Mouse (Mus musculus) adrenal gland, adult 2 months (tissue): ENCODE data around the gene Dock1. TPM values are rescaled to one million over a fixed set of nuclear protein-coding genes. Genes with fewer than 3 reads are reported as not detected.

Experiments used
- DNase-seq: peaks from one replicate; pipeline ENCODE4 v3.0.0; 2021
- polyA plus RNA-seq: library from polyadenylated mRNA; depleted of rRNA; stranded (reverse); fragments of >200 nt; gene quantifications from 2 replicates; pipeline ENCODE4 v1.2.3, GENCODE M21; 2012
- total RNA-seq, 2 experiments: library from RNA; stranded (reverse); gene quantifications; 2 replicates each; pipeline ENCODE4 v1.2.3; 2021

Dock1 gene
- total and polyA plus RNA-seq, 3 experiments = 25.8 to 174 (median 116) TPM

DNA sequence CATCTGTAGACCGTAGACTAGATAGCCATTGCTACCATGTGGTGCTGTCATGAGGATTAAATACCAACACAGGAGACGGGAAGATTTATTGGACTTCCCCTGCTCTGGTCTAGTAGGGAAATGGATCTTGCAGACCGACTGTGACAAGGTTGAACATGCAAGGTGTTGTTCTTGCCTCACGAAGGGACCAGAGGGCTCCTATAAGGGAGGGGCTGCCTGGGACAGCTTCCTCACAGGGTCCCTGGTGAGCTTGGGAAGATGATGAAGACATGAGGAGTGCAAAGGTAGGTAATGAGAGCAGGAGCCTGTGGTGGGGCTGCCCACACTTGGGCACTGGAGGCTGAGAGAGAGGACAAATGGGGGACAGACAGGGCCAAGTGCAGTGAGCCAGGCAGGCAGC is 25.0 kb downstream of the Dock1 start:
- no peak for DNase-seq

DNA sequence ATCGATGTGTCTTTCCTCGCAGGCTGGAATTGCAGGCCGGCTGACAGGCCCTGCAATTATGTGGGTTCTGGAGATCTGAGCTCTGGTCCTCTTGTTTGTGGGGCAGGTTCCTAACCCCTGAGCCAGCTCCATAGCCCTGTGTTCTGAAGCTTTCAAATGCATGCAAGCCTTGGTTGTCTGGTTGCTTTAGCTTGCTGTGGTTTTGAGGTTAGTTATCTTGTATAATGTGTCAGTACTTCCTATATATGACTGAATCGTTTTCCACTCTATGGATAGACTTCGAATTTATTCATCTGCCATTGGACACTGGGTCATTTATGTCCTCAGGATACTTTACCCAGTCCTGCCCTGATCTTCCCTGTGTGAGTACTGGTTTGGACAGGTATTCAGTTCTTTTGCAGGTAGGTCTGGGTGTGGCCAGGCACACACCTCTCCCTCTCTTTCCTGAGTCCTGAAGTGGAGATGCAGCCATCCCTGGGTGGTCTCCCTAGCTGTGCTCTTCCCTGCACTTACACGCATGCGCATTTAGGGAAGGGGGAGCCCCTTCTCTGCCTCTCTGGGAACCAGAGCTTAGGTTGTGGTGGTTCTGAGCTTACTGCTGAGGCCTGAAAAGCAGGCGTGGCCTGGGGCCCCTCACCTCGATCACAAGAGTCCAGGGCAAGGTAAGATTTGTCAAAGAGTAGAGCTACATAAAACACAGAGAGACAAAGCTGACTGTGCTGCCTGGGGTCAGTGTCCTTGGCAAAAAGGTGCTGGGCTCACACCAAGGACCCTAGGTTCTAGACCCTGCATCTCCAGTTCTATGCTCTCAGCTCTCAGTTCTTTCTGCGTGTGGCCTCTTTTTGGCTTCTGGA is 25.9 kb downstream of the Dock1 start:
- DNase-seq = no peak

DNA sequence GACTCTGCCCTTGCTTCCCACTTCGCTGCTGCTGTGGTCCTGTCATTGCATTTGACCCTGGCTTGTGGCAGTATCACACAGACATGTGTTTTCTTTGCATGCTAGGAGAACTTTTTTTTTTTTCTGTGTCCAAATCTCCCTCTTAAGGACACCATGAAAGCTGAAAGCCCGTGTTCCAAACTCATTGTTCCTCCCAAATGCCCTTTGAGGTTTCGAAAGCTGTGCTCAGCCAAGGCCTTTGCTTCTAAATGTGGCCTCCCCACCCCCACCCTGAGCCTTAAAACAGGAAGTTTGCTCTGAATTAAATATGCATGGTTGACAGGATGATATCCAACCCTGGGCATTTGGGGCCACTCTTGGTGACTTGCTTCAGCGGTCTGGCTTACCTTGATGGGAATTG is 27.0 kb downstream of the Dock1 start:
- peak; percentile 63 for DNase-seq

DNA sequence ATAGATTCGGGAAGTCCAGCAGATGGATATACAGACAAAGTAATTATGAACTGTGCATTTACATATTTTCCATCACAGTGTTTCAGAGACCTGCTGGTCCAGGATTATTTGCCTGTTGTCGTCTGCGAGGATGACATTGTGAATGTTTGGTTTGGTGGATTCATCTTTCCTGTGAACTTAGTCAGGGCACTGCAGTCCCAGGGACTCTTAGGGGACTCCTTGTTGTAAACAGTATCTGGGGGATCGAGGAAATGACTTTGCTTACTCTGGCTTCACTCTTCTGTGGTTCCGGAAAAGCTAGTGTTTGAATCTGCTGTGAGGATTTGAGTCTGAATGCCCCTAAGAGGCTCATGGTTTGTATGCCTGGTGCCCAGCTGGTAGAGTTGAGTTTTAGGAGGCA is 27.8 kb downstream of the Dock1 start:
- DNase-seq = no peak

DNA sequence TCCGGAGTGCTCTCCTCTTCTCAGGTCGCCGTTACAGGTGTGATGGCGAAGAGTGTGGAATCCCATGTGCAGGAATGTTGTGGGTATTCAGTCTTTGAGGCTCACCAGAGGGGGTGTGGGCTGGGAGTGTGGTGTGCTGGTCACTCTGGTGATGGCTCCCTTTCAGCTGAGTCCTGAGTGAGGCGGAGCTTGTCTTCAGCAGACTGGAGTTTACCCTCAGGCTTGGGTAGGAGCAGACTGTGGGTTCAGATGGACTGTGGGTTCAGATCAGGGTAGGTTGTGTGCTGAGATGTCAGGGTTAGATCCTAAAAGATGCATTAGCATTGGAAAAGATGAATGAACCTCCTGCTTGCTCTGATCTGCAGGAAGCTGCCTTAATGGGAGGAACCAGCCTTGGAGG is 29.5 kb downstream of the Dock1 start:
- no peak for DNase-seq

DNA sequence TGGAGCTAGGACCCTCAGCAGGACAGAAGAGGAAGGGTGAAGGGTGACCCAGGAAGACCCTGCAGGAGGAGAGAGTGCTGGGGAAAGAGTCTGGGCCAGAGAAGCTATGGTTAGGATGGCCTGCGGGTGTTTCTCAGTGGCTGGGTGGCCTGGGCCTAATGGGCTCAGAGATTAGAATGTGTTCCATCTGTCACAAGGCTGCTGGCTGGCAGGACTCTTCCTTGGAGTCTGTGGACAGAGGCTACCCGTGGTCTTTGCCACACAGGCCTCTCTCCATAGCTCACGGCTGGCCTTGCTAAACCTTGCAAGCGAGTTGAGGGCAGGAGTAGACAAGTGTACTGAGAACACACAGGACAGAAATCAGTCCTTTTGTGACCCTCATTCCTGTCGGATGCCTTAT is 32.0 kb downstream of the Dock1 start:
- no peak for DNase-seq

DNA sequence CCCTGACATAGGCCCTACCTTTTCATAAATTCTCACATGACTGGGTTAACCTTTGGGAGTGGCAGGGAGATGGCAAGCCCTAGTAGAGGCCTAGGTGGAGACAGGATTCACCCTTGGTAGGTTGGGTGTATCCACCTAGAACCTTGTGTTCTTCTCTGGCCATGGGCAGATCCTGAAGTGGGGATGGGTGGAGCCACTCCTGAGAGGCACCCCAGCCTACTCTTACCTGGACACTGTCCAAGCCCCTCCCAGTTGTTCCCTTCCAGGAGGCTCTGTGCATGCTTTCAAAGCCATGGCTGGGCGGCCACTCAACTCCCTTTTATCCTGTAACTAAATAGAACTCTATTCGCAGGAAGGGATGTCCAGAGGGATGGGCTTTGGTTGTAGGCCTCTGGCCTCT is 33.2 kb downstream of the Dock1 start:
- DNase-seq = peak; percentile 65

DNA sequence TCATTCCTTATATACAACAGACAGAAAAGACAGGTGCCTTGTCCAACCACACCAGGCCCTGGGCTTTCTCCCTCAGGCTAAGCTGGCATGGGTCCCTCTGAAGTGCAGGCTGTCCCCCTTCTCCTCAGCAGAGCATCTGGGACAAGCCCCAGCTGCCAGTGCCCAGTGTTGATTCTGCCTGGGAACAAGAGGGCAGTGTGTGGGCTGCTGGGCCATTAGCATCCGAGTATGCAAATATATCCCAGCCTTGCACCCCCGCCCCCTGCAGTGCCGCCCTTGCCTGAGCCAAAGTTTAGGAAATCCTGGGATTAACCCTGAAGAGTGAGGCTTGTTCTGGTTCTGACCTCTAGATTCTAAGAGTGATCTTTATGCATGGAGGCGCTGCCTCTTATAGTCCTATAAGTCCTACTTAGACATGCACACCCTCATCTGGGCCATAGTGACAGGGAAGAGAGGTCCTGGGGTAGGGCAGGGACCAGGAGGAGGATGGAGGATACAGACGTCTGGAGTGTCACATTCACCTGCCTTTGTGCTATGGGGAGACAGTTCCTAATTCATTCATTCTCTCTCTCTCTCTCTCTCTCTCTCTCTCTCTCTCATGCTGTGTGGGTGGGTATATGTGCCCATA is 38.9 kb downstream of the Dock1 start:
- no peak for DNase-seq

DNA sequence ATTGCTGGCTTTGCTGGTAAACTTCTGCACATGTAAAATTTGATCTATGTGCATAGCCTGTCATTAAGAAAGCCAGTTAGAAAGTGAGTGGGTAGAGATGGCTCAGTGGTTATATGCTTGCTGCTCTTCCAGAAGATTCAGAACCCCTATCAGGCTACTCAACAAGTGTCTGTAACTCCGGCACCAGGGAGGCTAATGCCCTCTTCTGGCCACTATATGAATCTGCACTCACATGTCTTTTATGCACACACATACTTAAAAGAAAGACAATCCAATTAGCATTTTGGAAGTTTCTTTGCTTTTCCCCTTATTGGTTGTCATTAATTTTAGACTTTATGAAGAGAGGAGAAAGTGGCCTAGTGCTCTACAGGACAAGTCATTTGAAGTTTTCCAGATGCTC is 41.1 kb downstream of the Dock1 start:
- no peak for DNase-seq

DNA sequence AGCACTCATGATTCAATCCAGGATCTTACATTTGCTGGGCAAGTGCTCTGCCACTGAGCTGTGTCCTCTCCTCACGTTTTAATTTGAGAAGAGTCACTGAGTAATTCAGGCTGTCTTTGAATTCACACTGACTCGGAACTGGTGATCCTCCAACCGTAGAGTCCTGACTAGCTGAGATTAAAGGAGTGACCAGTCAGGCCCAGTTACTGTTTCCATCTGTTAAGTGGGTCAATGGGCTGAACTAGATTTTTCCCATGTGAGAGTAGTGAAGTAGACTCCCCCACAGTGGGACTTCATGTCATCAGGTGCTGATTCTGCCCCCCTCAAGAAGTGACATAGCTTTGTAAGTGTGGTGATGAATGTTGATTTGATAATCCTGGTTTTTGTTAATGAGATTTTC is 49.0 kb downstream of the Dock1 start:
- no peak for DNase-seq

DNA sequence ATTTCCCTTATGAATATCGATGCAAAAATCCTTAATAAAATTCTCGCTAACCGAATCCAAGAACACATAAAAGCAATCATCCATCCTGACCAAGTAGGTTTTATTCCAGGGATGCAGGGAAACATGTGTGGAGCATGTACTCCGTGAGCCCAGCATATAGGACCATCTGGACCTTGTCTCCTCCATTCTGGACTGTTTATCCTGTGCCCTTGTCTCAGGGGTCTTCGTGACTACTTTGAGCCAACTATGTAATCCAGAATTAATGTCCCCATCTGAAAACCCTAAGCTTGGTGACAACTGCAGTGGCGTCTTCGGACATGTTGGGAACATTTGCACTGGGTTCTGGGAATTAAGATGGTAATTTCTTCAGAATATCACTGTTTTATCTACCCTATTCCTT is 51.9 kb downstream of the Dock1 start:
- DNase-seq = no peak

DNA sequence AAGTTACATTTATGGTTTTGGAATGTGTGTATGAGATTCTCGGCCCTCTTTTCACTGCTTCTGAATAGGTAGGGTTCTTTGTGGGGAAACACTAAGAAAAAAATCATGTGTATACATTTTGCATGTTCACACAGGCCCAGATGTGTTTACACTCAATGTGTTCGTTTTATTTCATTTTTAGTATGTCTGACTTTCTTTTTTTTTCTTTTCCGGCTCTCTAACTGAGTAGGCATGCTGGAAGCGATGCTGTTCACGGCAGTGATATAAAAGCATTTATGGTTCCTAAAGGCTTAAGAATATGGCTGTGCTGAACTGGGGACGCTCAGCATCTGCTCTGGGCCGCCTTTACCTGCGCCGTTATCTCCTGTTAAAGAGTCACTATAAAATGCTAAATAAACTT is 52.5 kb downstream of the Dock1 start:
- no peak for DNase-seq

DNA sequence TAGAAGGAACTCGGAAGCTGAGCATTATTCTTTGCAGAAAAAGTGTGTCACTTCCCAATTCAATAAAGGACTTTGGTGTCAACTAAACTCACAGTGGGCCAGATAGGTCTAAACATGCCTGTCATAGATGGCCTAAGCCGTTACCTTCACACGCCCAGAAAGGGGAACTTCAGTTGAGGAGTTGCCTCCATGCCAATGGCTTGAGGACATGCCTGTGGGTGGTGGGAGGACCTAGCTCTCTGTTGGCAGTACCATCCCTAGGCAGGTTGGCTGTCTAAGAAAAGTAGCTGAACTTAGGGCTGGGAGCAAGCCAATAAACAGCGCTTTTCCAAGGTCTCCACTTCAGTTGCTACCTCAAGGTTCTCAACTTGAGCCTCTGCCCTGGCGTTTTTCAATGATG is 53.1 kb downstream of the Dock1 start:
- DNase-seq = peak; percentile 49

DNA sequence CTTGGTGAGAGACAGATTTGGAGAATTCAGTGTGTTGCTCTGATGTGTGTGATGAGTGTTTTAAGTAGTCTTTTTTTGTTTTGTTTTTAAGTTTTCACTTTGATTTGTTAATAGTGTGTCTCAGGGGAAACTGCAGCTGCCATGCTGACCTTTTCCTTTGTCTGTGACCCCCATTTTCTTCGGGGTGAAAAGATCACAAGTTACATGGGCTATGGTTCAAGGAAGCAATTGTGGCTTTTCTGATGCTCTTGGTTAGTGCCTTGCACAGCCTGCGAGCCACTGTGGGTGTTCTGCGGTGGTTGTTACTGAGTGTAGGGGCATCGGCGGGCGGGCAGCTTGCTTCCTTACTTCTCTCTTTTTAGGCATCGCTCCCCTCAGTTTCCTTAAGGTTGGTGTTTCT is 54.4 kb downstream of the Dock1 start:
- no peak for DNase-seq

DNA sequence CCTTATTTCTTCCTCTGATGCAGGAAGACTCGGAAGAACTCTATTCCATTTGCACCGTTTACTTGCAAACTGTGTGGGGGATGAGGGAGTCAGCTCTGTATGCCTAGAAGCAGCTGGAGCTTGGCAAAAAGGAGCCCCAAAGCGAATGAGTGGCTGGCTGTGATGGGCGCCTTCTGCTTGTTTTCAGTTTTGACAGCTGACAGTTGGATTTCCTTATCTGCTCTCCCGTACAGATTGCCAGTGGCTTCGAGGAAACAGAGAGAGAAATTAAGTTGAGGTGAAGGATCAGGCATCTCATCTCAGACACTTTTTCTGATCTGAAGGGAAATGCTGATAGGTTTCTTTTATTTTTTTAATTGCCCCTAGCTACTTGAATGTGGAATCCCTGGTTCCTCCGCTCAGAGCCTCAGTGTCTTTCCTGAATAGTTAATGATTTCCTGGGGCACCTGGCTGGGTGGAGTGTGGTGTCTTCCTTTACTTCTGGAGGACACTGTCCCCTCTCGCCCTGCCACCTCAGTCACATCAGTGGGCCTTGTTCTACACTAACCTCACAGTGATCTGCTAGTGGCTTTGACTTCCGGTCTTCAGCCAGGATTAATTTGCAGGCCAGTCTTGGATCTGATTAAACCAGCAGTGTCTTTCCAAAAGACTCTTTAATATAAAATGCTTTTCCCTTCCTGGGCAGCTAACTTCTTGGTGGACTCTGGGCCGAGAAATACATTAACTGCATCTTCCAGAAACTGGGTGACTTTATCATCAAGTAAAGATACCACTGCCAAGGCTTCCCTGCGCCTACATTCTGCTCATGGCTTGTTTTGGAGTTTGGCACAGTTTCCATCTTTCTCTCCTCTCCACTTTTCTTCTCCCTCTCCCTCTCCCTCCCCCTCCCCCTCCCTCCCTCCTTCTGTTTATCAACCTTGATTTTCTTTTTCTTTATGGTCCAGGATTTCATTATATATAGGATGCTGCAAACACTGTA is 55.4 kb downstream of the Dock1 start:
- DNase-seq = no peak

DNA sequence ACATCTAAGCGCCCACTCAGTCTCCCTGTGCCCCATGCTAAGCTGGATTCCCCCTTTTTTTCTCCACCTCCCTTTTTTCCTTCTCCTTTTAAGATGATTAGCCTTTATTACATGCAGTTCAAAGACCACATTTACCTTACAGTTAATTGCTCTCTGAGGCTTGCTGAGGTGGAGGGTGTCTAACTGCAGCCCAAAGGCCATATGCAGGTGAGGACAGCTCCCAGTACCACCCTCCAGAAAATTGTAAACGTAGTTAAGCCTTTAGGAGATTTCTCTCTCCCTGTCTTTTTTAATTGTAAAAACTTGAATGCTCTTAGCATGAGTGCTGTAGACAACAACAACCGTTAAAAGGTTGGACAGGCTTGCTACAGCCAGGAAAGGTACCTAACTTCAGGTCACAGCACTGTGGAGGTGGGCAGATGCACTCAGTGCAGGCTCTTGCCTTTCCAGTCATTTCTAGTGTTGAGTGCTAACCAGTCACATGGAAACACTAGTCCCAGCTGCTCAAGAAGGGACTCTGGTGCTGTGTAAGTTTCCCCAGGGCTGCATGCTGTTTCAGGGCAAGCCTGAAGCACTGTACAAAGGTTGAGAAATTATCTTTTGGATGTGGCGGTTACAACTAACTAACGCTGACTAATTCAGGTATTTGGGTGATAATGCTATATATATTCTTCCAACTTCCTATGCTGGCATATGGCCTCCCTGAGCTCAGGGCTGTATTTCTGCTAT is 56.2 kb downstream of the Dock1 start:
- no peak for DNase-seq

DNA sequence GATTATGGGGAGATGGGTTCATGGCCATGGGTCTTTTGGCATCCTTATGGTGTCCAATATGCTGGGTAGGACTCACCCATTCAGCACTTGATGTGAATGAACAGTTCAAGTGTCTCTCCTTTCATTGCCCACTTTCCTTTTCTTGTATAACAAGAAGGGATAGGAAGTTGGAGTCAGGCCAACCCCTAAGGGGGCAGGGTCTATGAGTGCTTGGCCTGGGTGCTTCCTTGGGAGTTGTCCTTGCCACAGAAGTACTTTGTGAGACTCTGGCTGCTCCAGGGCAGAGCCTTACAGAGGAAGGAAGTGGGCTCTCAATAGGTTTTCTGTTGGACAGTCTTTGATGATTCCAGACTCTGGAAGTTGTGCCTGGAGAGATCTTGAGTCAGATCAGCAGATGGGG is 58.9 kb downstream of the Dock1 start:
- no peak for DNase-seq

DNA sequence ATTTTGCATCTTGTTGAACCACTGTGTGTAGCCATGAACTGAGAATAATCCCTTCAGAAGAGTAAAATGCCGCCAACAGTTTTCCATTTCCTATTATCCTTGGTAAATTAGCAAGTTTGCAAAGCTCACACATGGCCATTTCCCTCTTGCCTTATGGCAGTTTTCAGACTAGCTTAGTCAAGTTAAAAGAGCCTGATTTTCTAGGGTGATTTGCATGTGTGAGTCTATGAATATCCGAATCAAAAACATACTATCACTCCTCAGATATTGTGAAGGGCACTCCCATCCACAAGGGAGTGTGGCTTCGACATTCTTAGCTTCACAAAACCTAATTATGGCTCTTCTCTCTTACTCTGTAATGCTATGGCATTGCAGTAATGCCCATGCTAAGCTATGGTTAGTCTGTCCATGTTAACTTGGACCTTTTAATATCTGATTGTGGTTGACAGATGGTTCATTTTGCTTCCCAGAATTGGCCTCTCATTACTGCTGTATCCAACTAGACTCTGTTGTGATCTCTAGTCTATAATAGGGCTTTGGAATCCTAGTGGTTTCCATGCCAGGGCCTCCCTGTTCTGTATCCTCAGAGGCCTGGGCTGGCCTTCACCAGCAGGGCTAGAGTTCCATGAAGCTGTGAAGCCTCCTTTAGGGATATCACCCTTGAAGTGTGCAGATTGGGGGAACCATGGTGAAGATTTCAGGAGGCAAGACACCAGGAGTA is 60.1 kb downstream of the Dock1 start:
- no peak for DNase-seq

DNA sequence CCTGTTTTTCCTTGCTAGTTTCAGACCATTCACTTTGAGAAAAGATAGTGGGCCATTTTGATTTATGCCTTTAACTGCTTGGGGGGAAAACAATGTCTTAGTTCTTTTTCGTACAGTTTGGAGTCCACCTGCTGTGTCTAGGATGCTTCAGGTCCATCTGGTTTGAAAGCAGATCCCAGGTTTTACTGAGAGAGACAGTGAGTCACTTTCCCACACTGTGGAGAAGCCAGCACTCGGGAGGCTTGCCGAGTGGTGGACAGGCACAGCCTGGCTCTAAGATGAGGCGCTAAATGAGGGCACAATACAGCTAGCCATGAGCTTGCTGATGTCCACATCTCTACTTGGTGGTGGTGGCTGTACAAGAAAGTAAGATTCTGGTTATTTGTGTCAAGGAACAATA is 76.6 kb downstream of the Dock1 start:
- no peak for DNase-seq

DNA sequence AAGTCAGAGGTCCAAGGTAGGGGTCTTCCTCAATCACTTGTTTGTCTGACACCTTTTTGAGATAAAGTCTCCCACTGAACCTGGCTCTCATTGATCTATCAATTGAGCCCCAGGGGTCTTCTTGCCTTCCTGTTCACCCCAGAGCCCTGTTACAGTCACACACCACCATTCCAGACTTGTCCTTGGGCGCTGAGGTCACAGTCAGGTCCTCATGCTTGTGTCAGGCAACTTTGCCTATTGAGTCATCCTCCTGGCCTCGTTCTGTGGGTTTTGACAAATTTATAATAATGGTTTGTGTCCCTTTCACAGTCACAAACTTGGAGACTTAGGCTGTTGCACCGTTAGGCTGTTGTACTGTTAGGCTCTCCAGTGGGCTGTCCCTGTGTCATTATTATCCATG is 77.9 kb downstream of the Dock1 start:
- peak; percentile 84 for DNase-seq

DNA sequence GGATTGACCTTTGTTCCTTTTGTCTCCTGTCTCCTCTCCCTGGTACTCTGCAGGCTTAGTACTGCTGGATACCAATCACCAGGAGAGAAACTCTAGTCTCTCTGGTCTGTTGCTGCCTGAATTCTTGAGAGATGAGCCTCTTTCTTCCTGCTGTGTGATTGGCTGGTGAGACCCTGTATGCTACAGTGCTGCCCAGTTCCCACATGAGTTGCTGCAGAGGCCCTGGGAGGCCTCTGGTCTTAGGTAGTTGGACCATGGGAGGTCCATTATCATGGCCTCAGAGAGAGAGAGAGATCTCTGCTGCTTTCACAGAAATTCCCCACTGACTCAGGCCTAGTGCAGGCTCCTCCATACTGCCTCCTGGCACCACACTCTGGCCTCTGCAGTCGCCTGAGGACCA is 79.2 kb downstream of the Dock1 start:
- no peak for DNase-seq
